Mouse (Mus musculus) mouse trophoblast stem cell (cell line): Measurements from ENCODE around the gene Raly.

Source experiments
- in situ Hi-C, 2 experiments: fragments of 300-500 bp; cut with MseI, MboI; formaldehyde crosslinking; loops; 2 replicates in 1 of 2; 3 replicates in 1 of 2; pipeline ENCODE4 v1.15.1; 2025

The Raly gene

GRCm38 (mm10) chr2:154790656-154791483, at the start of gene Raly, which contains the start of gene a:
Gene Raly (plus strand): TSS chr2:154791096.
Gene a (plus strand): TSS chr2:154791402.
- in situ Hi-C loops, result no loop called here

- in situ Hi-C loops, result no loop called here
These were observed 47.7 kb upstream of the Raly start for GRCm38 (mm10) chr2:154742911-154743819.

DNA sequence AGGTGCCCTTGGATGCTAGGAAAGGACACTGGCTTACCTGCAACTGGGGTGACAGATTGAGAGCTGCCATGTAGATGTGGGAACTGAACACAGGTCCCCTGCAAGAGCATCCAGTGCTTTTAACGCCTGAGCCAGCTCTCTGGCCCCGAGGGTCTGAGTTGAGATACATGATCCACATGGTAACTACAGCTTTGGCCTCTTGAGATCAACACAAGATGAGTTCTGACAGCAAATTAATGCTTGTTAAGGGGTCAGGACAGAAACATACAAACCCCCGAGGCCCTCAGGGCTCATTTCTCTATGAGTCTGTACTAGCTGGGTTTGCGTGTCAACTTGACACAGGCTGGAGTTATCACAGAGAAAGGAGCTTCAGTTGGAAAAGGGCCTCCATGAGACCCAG, 47.0 kb upstream of the Raly start:
- in situ Hi-C loops, result no loop called here

DNA sequence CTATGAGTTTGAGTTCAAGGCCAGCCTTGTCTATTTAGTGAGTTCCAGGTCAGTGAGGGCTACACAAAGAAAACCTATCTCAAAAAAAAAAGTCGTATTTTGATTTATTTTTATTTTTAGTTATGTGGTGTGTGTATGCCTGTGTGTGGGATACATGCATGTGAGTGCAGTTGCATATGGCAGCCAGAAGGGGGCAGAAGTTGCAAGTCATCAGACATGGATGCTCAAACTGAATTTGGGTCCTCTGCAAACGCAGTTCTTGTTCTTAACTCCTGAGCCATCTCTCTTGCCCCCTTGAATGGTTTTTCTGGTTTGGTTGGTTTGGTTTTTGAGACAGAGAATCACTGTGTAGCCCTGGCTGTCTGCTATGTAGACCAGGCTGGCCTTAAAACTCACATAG, 42.5 kb upstream of the Raly start:
- in situ Hi-C loops, result no loop called here

DNA sequence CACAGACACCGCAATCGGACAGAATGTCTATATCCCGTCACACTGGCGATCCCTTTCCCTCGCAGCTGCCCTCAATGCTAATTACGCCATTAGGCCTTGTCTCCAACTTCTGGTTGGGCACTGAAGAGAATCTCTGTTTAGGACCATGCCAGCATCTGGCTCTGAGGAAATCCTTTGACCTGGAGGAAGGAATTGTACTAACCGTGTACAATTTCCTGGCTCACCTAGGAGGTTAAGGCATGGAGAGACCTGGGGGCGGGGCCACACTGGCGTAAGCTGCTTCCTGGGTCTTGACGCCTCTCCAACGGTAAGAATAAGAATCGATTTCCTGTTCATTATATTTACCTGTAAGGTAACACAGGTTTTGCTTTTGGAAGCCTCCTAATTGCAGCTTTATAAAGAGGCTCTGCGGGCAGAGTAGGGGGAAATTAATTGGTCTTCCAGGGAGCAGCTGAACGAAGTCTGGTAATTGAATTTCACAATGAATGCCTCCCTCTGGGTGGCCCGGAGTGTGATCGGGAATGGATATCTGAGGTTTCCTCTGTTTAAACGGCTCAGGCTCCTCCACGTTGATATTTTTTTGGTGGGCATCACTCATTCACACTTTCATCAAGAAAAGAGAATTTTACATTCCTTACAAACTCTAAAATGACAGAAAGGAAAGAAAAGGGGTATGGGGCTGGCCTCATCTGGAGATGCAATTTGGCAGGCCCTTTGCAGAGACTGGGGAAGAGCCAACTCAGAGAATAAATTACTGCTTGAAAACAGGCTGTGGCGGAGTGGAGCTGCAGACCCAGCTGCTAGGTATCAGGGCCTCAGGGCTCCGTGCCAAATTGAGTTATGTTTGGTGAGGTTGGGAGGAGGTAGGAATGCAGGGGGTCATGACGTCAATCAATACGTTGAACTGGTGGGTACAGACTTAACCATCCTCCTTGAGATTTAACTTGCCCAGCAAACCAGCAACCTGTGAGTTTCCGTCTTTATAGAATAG, 41.6 kb upstream of the Raly start:
- in situ Hi-C loops, result loop anchor here in 1 of 2 experiments (10.0 kb wide), 1 partner anchor 45 kb away; no protein-coding TSS in a partner anchor

DNA sequence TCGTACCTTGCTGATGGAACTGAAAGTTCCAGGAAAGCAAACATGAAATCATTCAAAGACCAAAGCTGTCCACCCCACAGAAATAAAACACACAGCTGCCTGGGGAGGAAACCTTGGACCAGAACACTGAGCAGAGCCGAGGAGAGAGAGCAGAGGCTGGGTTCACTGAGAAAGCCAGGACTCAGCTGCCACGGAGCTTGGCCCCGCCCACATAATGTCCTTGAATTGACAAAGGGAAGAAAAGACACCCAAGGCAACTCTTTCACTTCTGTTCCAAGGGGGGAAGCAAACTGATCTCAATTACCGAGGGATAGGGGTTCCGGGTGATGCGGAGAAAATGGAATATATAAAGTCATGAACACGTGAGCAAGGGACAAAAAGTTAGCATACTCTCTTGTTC, 39.0 kb upstream of the Raly start:
- in situ Hi-C loops, result loop anchor here in 1 of 2 experiments (10.0 kb wide), 1 partner anchor 47 kb away; no protein-coding TSS in a partner anchor

DNA sequence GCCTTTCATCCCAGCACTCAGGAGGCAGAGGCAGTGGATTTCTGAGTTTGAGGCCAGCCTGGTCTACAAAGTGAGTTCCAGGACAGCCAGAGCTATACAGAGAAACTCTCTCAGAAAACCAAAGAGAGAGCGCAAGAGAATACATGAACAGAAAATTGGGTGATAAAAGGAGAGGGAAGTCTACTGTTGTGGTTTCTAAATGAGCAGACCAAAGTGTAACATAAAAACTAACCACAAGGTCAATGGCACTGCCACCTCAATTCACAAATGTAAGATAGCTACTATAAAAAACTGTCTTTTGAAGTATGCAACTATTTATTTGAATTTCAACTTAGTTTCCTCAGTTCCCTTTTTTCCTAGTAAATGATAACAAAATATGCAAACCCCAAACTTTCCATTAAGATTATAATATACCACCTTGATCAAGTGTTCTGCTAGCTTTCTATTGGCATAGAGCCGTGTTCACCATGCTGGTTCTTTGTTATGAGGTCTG, 36.8 kb upstream of the Raly start:
- in situ Hi-C loops, result loop anchor here in 1 of 2 experiments (10.0 kb wide), 1 partner anchor 49 kb away; no protein-coding TSS in a partner anchor

DNA sequence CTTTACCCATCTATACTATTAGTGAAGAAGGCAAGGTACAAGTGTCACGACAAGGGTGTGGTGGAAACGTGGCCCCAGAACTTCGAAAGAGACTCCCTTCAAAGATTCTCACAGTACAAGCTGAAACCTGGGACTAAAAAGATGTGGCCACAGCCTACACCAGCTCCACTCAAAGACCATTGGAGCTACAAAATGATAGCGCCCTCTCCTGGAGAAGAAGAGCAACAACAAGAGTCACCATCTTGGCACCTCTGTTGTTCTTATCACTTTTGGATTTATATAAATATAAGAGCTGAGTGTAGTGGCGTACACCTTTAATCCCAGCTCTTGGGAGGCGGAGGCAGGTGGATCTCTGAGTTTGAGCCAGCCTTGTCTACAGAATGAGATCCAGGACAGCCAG, 35.1 kb upstream of the Raly start:
- in situ Hi-C loops, result loop anchor here in 1 of 2 experiments (10.0 kb wide), 1 partner anchor 51 kb away; no protein-coding TSS in a partner anchor

DNA sequence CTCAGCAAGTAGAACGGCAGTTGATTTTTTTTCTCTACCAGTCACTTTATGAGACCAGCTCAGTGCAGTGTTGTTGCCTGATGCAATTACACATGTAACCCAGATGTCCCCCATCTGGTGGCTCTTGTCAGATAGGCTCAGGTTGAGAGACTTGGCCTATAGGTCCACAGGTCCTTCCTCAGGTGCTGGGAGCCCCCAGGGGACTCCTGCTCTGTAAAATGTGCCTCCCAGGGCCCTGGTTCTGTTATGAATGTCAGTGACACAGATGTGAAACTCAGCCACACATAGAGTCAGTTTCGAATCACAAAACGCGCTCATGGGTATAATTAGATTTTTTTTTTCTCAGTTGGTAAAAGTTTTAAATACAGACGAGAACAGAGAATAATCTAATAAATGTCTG, 33.2 kb upstream of the Raly start:
- in situ Hi-C loops, result loop anchor here in 1 of 2 experiments (10.0 kb wide), 1 partner anchor 53 kb away; no protein-coding TSS in a partner anchor

- in situ Hi-C loops, result loop anchor here in 1 of 2 experiments (10.0 kb wide), 1 partner anchor 54 kb away; no protein-coding TSS in a partner anchor
These were observed 32.4 kb upstream of the Raly start for GRCm38 (mm10) chr2:154758454-154758853.

- in situ Hi-C loops, result loop anchor here in 1 of 2 experiments (5.0 kb wide), 1 partner anchor 51 kb away; no protein-coding TSS in a partner anchor
These were observed 27.7 kb upstream of the Raly start for GRCm38 (mm10) chr2:154763226-154763625.

GRCm38 (mm10) chr2:154764828-154765497, 25.9 kb upstream of the Raly start:
- in situ Hi-C loops, result loop anchor here in 1 of 2 experiments (5.0 kb wide), 1 partner anchor 53 kb away; no protein-coding TSS in a partner anchor

DNA sequence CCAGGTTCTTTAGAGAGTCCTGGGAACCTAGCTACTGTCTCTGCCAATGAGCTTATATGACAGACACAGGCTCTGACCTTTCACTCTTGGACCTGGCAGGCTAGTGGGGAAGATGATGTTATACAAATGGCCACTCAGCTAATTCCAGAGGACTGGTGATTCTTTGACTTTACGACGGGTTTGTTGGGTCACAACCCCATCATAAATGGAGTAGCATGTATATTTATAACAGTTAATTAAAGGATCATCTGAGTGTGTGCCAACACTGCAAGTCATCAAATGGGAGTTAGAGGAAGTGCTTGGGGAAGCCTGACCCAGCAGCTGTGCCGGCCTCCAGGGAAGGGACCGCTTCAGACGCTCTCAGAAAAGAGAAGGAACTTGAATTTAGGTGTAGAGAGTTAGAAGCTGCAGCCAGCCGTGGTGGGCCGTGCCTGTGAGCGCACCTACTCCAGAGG, 25.3 kb upstream of the Raly start:
- in situ Hi-C loops, result no loop called here

GRCm38 (mm10) chr2:154767051-154767450, 23.8 kb upstream of the Raly start:
- in situ Hi-C loops, result no loop called here

DNA sequence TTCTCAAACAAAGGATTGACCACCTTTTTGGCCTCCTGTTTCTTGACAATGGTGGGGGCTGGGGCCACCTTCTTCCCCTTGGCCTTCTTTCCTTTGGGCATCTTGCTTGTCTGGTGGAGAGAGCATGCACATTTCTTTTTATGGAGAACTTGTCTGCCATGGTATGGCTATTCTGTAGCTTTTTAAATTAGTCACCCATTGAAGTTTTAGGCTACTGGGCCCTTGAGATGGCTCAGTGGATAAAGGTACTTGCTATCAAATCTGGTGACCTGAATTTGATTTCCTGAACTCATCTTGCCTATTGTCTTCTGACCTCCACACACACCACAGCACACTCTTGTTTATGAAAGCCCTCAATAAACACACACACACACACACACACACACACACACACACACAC, 21.0 kb upstream of the Raly start, which contains the start of gene Gm14214:
Gm14214 (minus strand) TSS at position 101 of the 400 bp plus-strand sequence.
- in situ Hi-C loops, result loop anchor here in 1 of 2 experiments (5.0 kb wide), 1 partner anchor 63 kb away; no protein-coding TSS in a partner anchor

DNA sequence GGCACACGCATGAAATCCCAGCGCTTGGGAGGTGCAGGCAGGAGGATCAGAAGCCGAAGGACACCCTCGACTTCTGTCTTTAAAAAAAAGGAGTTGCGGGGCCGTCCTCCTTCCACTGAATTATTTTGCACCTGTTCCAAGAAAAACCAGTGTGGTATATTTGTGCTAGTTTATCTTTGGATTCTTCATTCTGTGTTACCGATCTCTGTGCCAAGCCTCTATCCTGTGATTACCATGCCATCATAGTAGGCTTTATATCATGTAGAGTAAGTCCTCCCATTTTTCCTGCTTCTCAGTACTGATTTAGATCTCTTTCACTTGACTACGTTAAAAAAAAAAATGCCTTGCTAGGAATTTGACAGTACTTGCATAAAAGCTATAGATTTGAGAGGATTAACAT, 19.3 kb upstream of the Raly start:
- in situ Hi-C loops, result loop anchor here in 1 of 2 experiments (5.0 kb wide), 1 partner anchor 64 kb away; no protein-coding TSS in a partner anchor

DNA sequence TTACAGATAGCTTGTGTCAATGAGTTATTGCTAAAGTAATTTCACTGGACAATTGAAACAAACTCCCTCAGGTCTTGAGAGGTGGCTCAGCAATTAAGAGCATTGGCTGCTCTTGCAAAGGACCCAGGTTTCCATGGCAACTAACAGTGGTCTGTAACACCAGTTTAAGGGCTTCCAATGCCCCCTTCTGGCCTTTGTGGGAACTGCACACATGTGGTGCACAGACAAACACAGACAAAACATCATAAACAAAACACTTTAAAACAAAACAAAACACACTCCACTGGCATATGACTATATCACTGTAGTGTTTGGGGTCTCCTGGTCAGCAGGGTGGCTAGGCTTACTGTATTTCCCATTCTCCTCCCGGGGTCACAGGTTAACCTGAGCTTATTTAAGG, 16.9 kb upstream of the Raly start:
- in situ Hi-C loops, result loop anchor here in 1 of 2 experiments (5.0 kb wide), 1 partner anchor 67 kb away; no protein-coding TSS in a partner anchor

DNA sequence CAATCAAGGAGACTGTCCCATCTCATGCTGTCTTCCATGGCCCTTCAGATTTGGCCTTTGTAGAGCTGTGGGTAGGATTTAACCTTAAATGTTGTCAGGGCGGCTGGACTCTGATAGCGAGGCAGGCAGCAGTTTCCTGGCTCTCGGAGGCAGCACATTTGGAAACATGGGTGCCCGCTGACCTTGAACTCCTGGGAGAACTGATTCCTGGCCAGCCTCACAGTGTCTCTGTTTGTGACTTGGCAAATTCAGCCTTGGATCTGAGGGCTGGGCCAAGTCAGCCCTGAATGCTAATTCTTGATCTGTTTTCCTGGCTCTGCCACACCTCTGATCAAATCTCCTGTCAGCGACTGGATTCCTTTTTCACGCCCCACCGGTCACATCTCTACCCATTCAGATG, 14.4 kb upstream of the Raly start:
- in situ Hi-C loops, result no loop called here

- in situ Hi-C loops, result no loop called here
These were observed 11.2 kb upstream of the Raly start for GRCm38 (mm10) chr2:154779648-154780047.
